Comparison of ENCODE assay signal across 7 mouse cellular contexts in genomic region chr2:18693871-18694610, GRCm38 (mm10). TPM values are rescaled to one million over a fixed set of nuclear protein-coding genes. Genes with fewer than 3 reads are reported as not detected.
DNase-seq lines count a peak whose midpoint lies in the region.

Gene Spag6, plus strand, starts transcription at chr2:18694032.

- DNase-seq in ZHBTc4 (ENCODE audit: low read depth, low spot score) = peak; percentile 86
- DNase-seq in cerebellum, postnatal 14 days = peak; percentile 79 to 84
- peak; percentile 74 for DNase-seq in gastrocnemius, postnatal 14 days
- DNase-seq in induced T-regulatory cell, adult 2 months (ENCODE audit: low read depth) = peak; percentile 84
- DNase-seq in left cerebral cortex, postnatal 4 days = peak; percentile 66
- peak; percentile 75 for DNase-seq in mesoderm, embryonic 11.5 days (ENCODE audit: low read depth, low spot score)
- peak; percentile 70 for DNase-seq in skeletal muscle tissue, adult 2 months (ENCODE audit: low read depth, low spot score)

- intact Hi-C loops in gastrocnemius, postnatal 14 days (cut with DNase I; ENCODE audit: low total_unique reads) = no loop called here
- intact Hi-C loops in left cerebral cortex, postnatal 4 days (cut with DNase I) = loop anchor here (10.0 kb wide), 2 partner anchors 581 to 659 kb away; partner anchors contain the start of gene A930004D18Rik

RNA-seq across cellular contexts. Expression of gene Spag6, which starts in this region (rescaled TPM):
- under 1 TPM in 1 of 2 experiments, not detected in 1; 0.62 TPM for total RNA-seq in gastrocnemius, postnatal 14 days (2021)
- total RNA-seq in left cerebral cortex, postnatal 4 days (2021) = under 1 TPM; 0.22 to 0.64 TPM

Comparison
In these comparisons a context has a peak if more than half of its experiments do, and no peak if none do; other contexts are left out.
1. Peak in every context shown above with its lines: DNase-seq.
2. Peak in DNase-seq in gastrocnemius, postnatal 14 days; RNA of the gene not detected or under 1 TPM.
3. Peak in DNase-seq in left cerebral cortex, postnatal 4 days; RNA of the gene not detected or under 1 TPM.